Mouse (Mus musculus) lung, embryonic 14.5 days (tissue): ENCODE data around the gene Fitm1. TPM values are rescaled to one million over a fixed set of nuclear protein-coding genes. Genes with fewer than 3 reads are reported as not detected.

Experiments
- ATAC-seq: fragments of 200-750 bp; cut with Nextera tagmentation; 2 replicates; pipeline ENCODE4 v1.8.0; 2017; ENCODE audit warnings: mild to moderate bottlenecking, moderate TSS enrichment, moderate library complexity; ENCODE audit not compliant: insufficient read depth
- DNase-seq: peaks from one replicate; pipeline ENCODE4 v3.0.0-alpha.2; 2015
- H3K27ac ChIP-seq: fragments of 300-500 bp; sonication (generic); 2 replicates; pipeline ENCODE4 v1.5.1; 2014; ENCODE audit warnings: low read depth, mild to moderate bottlenecking, moderate library complexity
- H3K27me3 ChIP-seq: fragments of 300-500 bp; sonication (generic); 2 replicates; pipeline ENCODE4 v1.6.1; 2014; ENCODE audit warnings: low read length, control low read depth; ENCODE audit not compliant: insufficient read depth
- H3K36me3 ChIP-seq: fragments of 300-500 bp; sonication (generic); 2 replicates; pipeline ENCODE4 v1.6.1; 2014; ENCODE audit warnings: control low read depth; ENCODE audit not compliant: insufficient read depth
- H3K4me1 ChIP-seq: fragments of 300-500 bp; sonication (generic); 2 replicates; pipeline ENCODE4 v1.6.1; 2014; ENCODE audit warnings: antibody characterized with exemption, control low read depth; ENCODE audit not compliant: insufficient read depth
- H3K4me2 ChIP-seq: fragments of 300-500 bp; sonication (generic); 2 replicates; pipeline ENCODE4 v1.6.1; 2014; ENCODE audit warnings: mild to moderate bottlenecking
- H3K4me3 ChIP-seq: fragments of 300-500 bp; sonication (generic); 2 replicates; pipeline ENCODE4 v1.5.1; 2014; ENCODE audit warnings: low read depth, low read length
- H3K9ac ChIP-seq: fragments of 300-500 bp; sonication (generic); 2 replicates; pipeline ENCODE4 v1.6.1; 2014
- H3K9me3 ChIP-seq: fragments of 300-500 bp; sonication (generic); 2 replicates; pipeline ENCODE4 v1.6.1; 2016; ENCODE audit warnings: low read depth, low read length, control low read depth
- CTCF ChIP-seq: IDR thresholded peaks from 2 replicates; pipeline ENCODE4 v1.5.1; 2016; ENCODE audit warnings: antibody characterized with exemption, low read depth
- WGBS: fragments of 180-500 bp; shearing (Covaris S2); extraction: QIAGEN DNeasy Blood & Tissue Kit; methylation state at CpG from one replicate; pipeline ENCODE4 v1.1.7; 2014; 5-methylcytosine and 5-hydroxymethylcytosine counted together
- polyA plus RNA-seq: library from polyadenylated mRNA; unstranded; fragments of >200 nt; fragmentation: Nextera tagmentation; extraction: Ambion mirVana; gene quantifications from 2 replicates; pipeline ENCODE4 v1.2.1, GENCODE M21; 2014

The Fitm1 gene
- polyA plus RNA-seq, 1 experiment from 2014 or later: 0.76 TPM

- no peak for TF ChIP-seq CTCF
Observed at GRCm38 (mm10) chr14:55618486-55619195, 43.2 kb downstream of the Fitm1 start.

More at GRCm38 (mm10) chr14:55618486-55619195, 43.2 kb downstream of the Fitm1 start:
- H3K4me3 ChIP-seq: peak overlapping the region; percentile 29
- peak overlapping the region; percentile 40 for H3K9ac ChIP-seq
- H3K27me3 ChIP-seq: no peaks in the 10 kb centered on the region
- H3K4me2 ChIP-seq: peak overlapping the region; percentile 51
- WGBS: 29% methylated on average over 22 of the region's 22 CpGs
- DNase-seq (no peak), ATAC-seq (no peak)
- no peak overlapping the region for H3K27ac ChIP-seq
- no peaks in the 10 kb centered on the region for H3K4me1 ChIP-seq
- no peaks in the 10 kb centered on the region for H3K9me3 ChIP-seq
- no peaks in the 10 kb centered on the region for H3K36me3 ChIP-seq

Other genes starting within 250 kb of the Fitm1 start
- gene Dhrs4, start 96.9 kb upstream of the Fitm1 start, polyA plus RNA-seq: 66.6 and 68.6 TPM in 2 replicates
- gene Carmil3, start 85.0 kb upstream of the Fitm1 start, polyA plus RNA-seq: 2.8 and 3.1 TPM in 2 replicates
- gene Cpne6, start 65.2 kb upstream of the Fitm1 start, polyA plus RNA-seq: 0.15 and 0.25 TPM in 2 replicates
- gene Nrl, start 50.6 kb upstream of the Fitm1 start, polyA plus RNA-seq: not detected in 2 replicates
- 52.1 and 55.4 TPM in 2 replicates for gene Pck2, start 35.4 kb upstream of the Fitm1 start, polyA plus RNA-seq
- gene Dcaf11, start 15.6 kb upstream of the Fitm1 start, polyA plus RNA-seq: 53.9 and 62.3 TPM in 2 replicates
- 1.2 and 1.6 TPM in 2 replicates for gene A730061H03Rik, start 15.2 kb upstream of the Fitm1 start, polyA plus RNA-seq
- gene Psme1, start 2.5 kb downstream of the Fitm1 start, polyA plus RNA-seq: 139 and 142 TPM in 2 replicates
- gene Emc9, start 9.7 kb downstream of the Fitm1 start, polyA plus RNA-seq: 2.1 and 2.4 TPM in 2 replicates
- gene Psme2, start 15.5 kb downstream of the Fitm1 start, polyA plus RNA-seq: 228 and 242 TPM in 2 replicates
- gene Rnf31, start 16.1 kb downstream of the Fitm1 start, polyA plus RNA-seq: 14.4 and 16.9 TPM in 2 replicates
- gene Irf9, start 28.0 kb downstream of the Fitm1 start, polyA plus RNA-seq: 8.9 and 9.0 TPM in 2 replicates
- gene Rec8, start 42.4 kb downstream of the Fitm1 start, polyA plus RNA-seq: 8.5 and 14.2 TPM in 2 replicates
- 97.5 and 115 TPM in 2 replicates for gene Ipo4, start 60.3 kb downstream of the Fitm1 start, polyA plus RNA-seq
- 2.1 TPM in 2 replicates for gene Gm49378, start 62.3 kb downstream of the Fitm1 start, polyA plus RNA-seq
- 111 and 122 TPM in 2 replicates for gene Tm9sf1, start 68.2 kb downstream of the Fitm1 start, polyA plus RNA-seq
- gene Tssk4, start 74.6 kb downstream of the Fitm1 start, polyA plus RNA-seq: 0.89 and 1.1 TPM in 2 replicates
- 51.6 and 52.0 TPM in 2 replicates for gene Mdp1, start 84.9 kb downstream of the Fitm1 start, polyA plus RNA-seq
- gene Gmpr2, start 96.3 kb downstream of the Fitm1 start, polyA plus RNA-seq: 58.4 and 59.4 TPM in 2 replicates
- 556 and 577 TPM in 2 replicates for gene Nedd8, start 96.5 kb downstream of the Fitm1 start, polyA plus RNA-seq
- 53.3 and 58.0 TPM in 2 replicates for gene Tinf2, start 106.2 kb downstream of the Fitm1 start, polyA plus RNA-seq
- gene Tgm1, start 138.3 kb downstream of the Fitm1 start, polyA plus RNA-seq: 0.89 and 1.3 TPM in 2 replicates
- 25.6 and 29.5 TPM in 2 replicates for gene Rabggta, start 146.6 kb downstream of the Fitm1 start, polyA plus RNA-seq
- 76.7 and 79.9 TPM in 2 replicates for gene Dhrs1, start 170.1 kb downstream of the Fitm1 start, polyA plus RNA-seq
- 48.7 and 50.6 TPM in 2 replicates for gene Nop9, start 170.1 kb downstream of the Fitm1 start, polyA plus RNA-seq
- 0.36 and 0.38 TPM in 2 replicates for gene Cideb, start 182.8 kb downstream of the Fitm1 start, polyA plus RNA-seq
- gene Ltb4r2, start 185.8 kb downstream of the Fitm1 start, polyA plus RNA-seq: 0.19 and 0.70 TPM in 2 replicates
- gene Ltb4r1, start 190.3 kb downstream of the Fitm1 start, polyA plus RNA-seq: 0.31 and 0.64 TPM in 2 replicates
- 11.6 and 14.1 TPM in 2 replicates for gene Adcy4, start 208.5 kb downstream of the Fitm1 start, polyA plus RNA-seq
- gene Ripk3, start 213.2 kb downstream of the Fitm1 start, polyA plus RNA-seq: 42.5 and 51.4 TPM in 2 replicates
- gene Nfatc4, start 247.5 kb downstream of the Fitm1 start, polyA plus RNA-seq: 58.8 and 66.1 TPM in 2 replicates